Mouse (Mus musculus): ENCODE data around the gene Smpd3. TPM values are rescaled to one million over a fixed set of nuclear protein-coding genes. Genes with fewer than 3 reads are reported as not detected.

Smpd3 gene
- polyA plus RNA-seq, 1 experiment from 2014 or later, result 0.77 TPM

- Histone ChIP-seq H3K27me3 (ENCODE audit: control insufficient read depth, insufficient read depth, low read depth, low read length) (no peaks in the 10 kb centered on the region), H3K9me3 (replicated peaks; ENCODE audit: control insufficient read depth, low read length) (no peaks in the 10 kb centered on the region), H3K4me1 (ENCODE audit: control insufficient read depth, low read depth, low read length) (no peaks in the 10 kb centered on the region), H3K36me3 (ENCODE audit: control insufficient read depth, insufficient read depth) (no peaks in the 10 kb centered on the region; the same call in 1 of the 2 replicates), H3K27ac (ENCODE audit: low read length) (no peak overlapping the region), H3K4me2 (ENCODE audit: low read depth, low read length) (no peak overlapping the region), H3K4me3 (ENCODE audit: low read depth, low read length) (no peak overlapping the region), H3K9ac (ENCODE audit: low read depth, low read length) (no peak overlapping the region)
- WGBS (ENCODE audit: insufficient replicate concordance), result 76% methylated on average over 5 of the region's 5 CpGs
- no peak for ATAC-seq (ENCODE audit: low read depth)
Measured at GRCm38 (mm10) chr8:106237106-106237505, 100.7 kb downstream of the Smpd3 start.

- no peaks in the 10 kb centered on the region; the same call in none of the 2 replicates for H3K36me3 ChIP-seq (ENCODE audit: control insufficient read depth, insufficient read depth)
- H3K4me3 ChIP-seq (ENCODE audit: low read depth, low read length), result no peak overlapping the region
- no peak overlapping the region for H3K9ac ChIP-seq (ENCODE audit: low read depth, low read length)
- H3K4me1 ChIP-seq (ENCODE audit: control insufficient read depth, low read depth, low read length), result no peaks in the 10 kb centered on the region
- H3K27ac ChIP-seq (ENCODE audit: low read length), result no peak overlapping the region
- no peaks in the 10 kb centered on the region for H3K9me3 ChIP-seq (replicated peaks; ENCODE audit: control insufficient read depth, low read length)
- no peak for ATAC-seq (ENCODE audit: low read depth)
- no peaks in the 10 kb centered on the region for H3K27me3 ChIP-seq (ENCODE audit: control insufficient read depth, insufficient read depth, low read depth, low read length)
- H3K4me2 ChIP-seq (ENCODE audit: low read depth, low read length), result no peak overlapping the region
- WGBS (ENCODE audit: insufficient replicate concordance), result 84% methylated on average over 17 of the region's 17 CpGs
Measured at GRCm38 (mm10) chr8:106234567-106235261, 103.1 kb downstream of the Smpd3 start.

DNA sequence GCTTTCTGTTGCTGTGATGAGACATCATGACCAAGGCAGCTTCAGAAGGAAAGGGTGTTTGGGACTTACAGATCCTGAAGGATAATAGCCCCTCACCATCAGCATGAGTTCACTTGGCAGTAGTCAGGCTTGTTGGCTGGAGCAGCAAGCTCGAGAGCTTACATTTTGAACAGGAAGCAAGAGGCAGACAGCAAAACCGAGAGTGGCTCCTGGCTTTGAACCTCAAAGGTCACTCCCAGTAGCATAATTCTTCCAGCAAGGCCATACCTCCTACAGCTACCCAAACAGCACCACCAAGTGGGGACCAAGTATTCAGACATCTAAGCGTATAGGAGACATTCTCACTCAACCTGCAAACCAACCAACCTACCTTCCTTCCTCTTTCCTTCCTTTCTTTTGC, 105.0 kb downstream of the Smpd3 start:
- Histone ChIP-seq H3K27ac (ENCODE audit: low read length) (no peak overlapping the region), H3K9me3 (replicated peaks; ENCODE audit: control insufficient read depth, low read length) (no peaks in the 10 kb centered on the region), H3K27me3 (ENCODE audit: control insufficient read depth, insufficient read depth, low read depth, low read length) (no peaks in the 10 kb centered on the region), H3K9ac (ENCODE audit: low read depth, low read length) (no peak overlapping the region), H3K4me1 (ENCODE audit: control insufficient read depth, low read depth, low read length) (no peaks in the 10 kb centered on the region), H3K36me3 (ENCODE audit: control insufficient read depth, insufficient read depth) (no peaks in the 10 kb centered on the region; the same call in none of the 2 replicates), H3K4me2 (ENCODE audit: low read depth, low read length) (no peak overlapping the region), H3K4me3 (ENCODE audit: low read depth, low read length) (no peak overlapping the region)
- ATAC-seq (ENCODE audit: low read depth), result no peak
- WGBS (ENCODE audit: insufficient replicate concordance), result 64% methylated on average over 3 of the region's 3 CpGs

- Histone ChIP-seq H3K27ac (ENCODE audit: low read length) (no peak overlapping the region), H3K4me2 (ENCODE audit: low read depth, low read length) (no peak overlapping the region), H3K27me3 (ENCODE audit: control insufficient read depth, insufficient read depth, low read depth, low read length) (no peaks in the 10 kb centered on the region), H3K36me3 (ENCODE audit: control insufficient read depth, insufficient read depth) (no peaks in the 10 kb centered on the region; the same call in none of the 2 replicates), H3K4me3 (ENCODE audit: low read depth, low read length) (no peak overlapping the region), H3K4me1 (ENCODE audit: control insufficient read depth, low read depth, low read length) (no peaks in the 10 kb centered on the region), H3K9me3 (replicated peaks; ENCODE audit: control insufficient read depth, low read length) (no peaks in the 10 kb centered on the region), H3K9ac (ENCODE audit: low read depth, low read length) (no peak overlapping the region)
- no peak for ATAC-seq (ENCODE audit: low read depth)
- 73% methylated on average over 7 of the region's 7 CpGs for WGBS (ENCODE audit: insufficient replicate concordance)
Measured at GRCm38 (mm10) chr8:106231536-106231935, 106.3 kb downstream of the Smpd3 start.

DNA sequence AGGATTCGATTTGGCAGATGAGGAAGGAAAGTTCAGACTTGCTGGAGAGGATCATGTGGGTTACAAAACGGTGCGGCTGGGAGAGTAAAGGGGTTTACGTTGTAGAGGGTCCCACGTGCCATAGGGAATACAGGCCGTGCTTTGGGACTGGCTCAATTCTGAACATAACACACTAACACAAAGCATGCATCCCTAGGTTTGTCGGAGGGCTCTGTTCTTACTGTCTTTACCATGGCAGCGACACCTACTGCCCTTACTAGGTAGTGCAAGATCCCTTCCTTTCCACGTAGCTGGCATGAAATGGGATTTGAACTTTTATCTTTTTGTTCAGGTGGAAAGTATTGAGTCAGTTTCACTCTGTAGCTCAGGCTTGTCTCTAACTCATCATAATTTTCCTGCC, 111.2 kb downstream of the Smpd3 start:
- no peak overlapping the region for H3K4me3 ChIP-seq (ENCODE audit: low read depth, low read length)
- no peaks in the 10 kb centered on the region for H3K9me3 ChIP-seq (replicated peaks; ENCODE audit: control insufficient read depth, low read length)
- H3K4me2 ChIP-seq (ENCODE audit: low read depth, low read length), result no peak overlapping the region
- no peaks in the 10 kb centered on the region; the same call in 1 of the 2 replicates for H3K36me3 ChIP-seq (ENCODE audit: control insufficient read depth, insufficient read depth)
- no peak for ATAC-seq (ENCODE audit: low read depth)
- no peak overlapping the region for H3K9ac ChIP-seq (ENCODE audit: low read depth, low read length)
- WGBS (ENCODE audit: insufficient replicate concordance), result 39% methylated on average over 9 of the region's 9 CpGs
- H3K27ac ChIP-seq (ENCODE audit: low read length), result no peak overlapping the region
- no peaks in the 10 kb centered on the region for H3K27me3 ChIP-seq (ENCODE audit: control insufficient read depth, insufficient read depth, low read depth, low read length)
- H3K4me1 ChIP-seq (ENCODE audit: control insufficient read depth, low read depth, low read length), result no peaks in the 10 kb centered on the region

- Histone ChIP-seq H3K9me3 (replicated peaks; ENCODE audit: control insufficient read depth, low read length) (no peaks in the 10 kb centered on the region), H3K27me3 (ENCODE audit: control insufficient read depth, insufficient read depth, low read depth, low read length) (no peaks in the 10 kb centered on the region), H3K36me3 (ENCODE audit: control insufficient read depth, insufficient read depth) (no peaks in the 10 kb centered on the region; the same call in 1 of the 2 replicates), H3K27ac (ENCODE audit: low read length) (no peak overlapping the region), H3K9ac (ENCODE audit: low read depth, low read length) (no peak overlapping the region), H3K4me2 (ENCODE audit: low read depth, low read length) (no peak overlapping the region), H3K4me3 (ENCODE audit: low read depth, low read length) (no peak overlapping the region), H3K4me1 (ENCODE audit: control insufficient read depth, low read depth, low read length) (no peaks in the 10 kb centered on the region)
- WGBS (ENCODE audit: insufficient replicate concordance), result 76% methylated on average over 3 of the region's 3 CpGs
- no peak for ATAC-seq (ENCODE audit: low read depth)
Measured at GRCm38 (mm10) chr8:106219620-106220019, 118.2 kb downstream of the Smpd3 start.

- ATAC-seq (ENCODE audit: low read depth), result no peak
- 0 out of 2 replicates have a peak, but pooled peaks cover 5% of the 10 kb centered on the region for H3K36me3 ChIP-seq (ENCODE audit: control insufficient read depth, insufficient read depth)
Measured at GRCm38 (mm10) chr8:106213959-106214358, 123.8 kb downstream of the Smpd3 start.

GRCm38 (mm10) chr8:106211421-106211820, 126.4 kb downstream of the Smpd3 start:
- Histone ChIP-seq H3K4me3 (ENCODE audit: low read depth, low read length) (peak overlapping the region; percentile 93), H3K9me3 (replicated peaks; ENCODE audit: control insufficient read depth, low read length) (no peaks in the 10 kb centered on the region), H3K4me1 (ENCODE audit: control insufficient read depth, low read depth, low read length) (peaks cover 12% of the 10 kb centered on the region), H3K9ac (ENCODE audit: low read depth, low read length) (peak overlapping the region; percentile 94), H3K27me3 (ENCODE audit: control insufficient read depth, insufficient read depth, low read depth, low read length) (no peaks in the 10 kb centered on the region), H3K27ac (ENCODE audit: low read length) (peak overlapping the region; percentile 90), H3K36me3 (ENCODE audit: control insufficient read depth, insufficient read depth) (peaks cover 5% of the 10 kb centered on the region; the same call in 1 of the 2 replicates), H3K4me2 (ENCODE audit: low read depth, low read length) (peak overlapping the region; percentile 84)
- ATAC-seq (ENCODE audit: low read depth), result no peak
- 2% methylated on average over 13 of the region's 13 CpGs for WGBS (ENCODE audit: insufficient replicate concordance)

More at GRCm38 (mm10) chr8:106213959-106214358, 123.8 kb downstream of the Smpd3 start:
- Histone ChIP-seq H3K4me2 (ENCODE audit: low read depth, low read length) (no peak overlapping the region), H3K9ac (ENCODE audit: low read depth, low read length) (no peak overlapping the region), H3K27ac (ENCODE audit: low read length) (no peak overlapping the region), H3K27me3 (ENCODE audit: control insufficient read depth, insufficient read depth, low read depth, low read length) (no peaks in the 10 kb centered on the region), H3K4me3 (ENCODE audit: low read depth, low read length) (no peak overlapping the region), H3K4me1 (ENCODE audit: control insufficient read depth, low read depth, low read length) (peaks cover 12% of the 10 kb centered on the region), H3K9me3 (replicated peaks; ENCODE audit: control insufficient read depth, low read length) (no peaks in the 10 kb centered on the region)
- 83% methylated on average over 3 of the region's 3 CpGs for WGBS (ENCODE audit: insufficient replicate concordance)

DNA sequence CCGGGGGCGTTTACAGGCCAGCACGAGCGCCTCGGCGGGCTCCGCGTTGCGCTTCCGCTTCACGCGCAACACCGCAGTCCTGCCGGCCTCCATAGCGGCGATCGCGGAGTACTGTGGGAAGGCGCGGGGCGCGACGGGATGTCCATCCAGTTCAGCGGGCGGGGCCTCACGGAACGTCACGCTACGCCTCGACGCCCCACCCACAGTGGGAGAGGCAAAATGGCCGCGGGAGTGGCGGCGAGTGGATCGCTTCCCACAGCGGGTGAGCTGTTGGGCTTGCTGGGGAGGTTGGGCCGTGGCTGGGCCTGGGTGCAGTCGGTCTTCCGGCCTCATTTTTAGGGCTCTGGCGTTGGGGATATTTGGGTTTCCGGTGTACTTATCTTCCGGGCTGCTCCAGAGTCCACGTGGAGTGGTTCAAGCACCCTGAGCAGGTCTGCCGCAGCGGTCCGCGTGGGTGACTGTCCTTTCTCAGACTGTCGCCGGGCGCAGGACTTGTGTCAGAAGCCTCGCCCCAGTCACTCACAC, 126.9 kb downstream of the Smpd3 start, which contains the start of the genes Slc7a6os and Prmt7:
Gene Slc7a6os (minus strand): TSS at position 115 of the 525 bp plus-strand sequence.
Gene Prmt7 (plus strand): TSS at position 116 of the 525 bp plus-strand sequence.
- peak; percentile 99 for ATAC-seq (ENCODE audit: low read depth)
- WGBS (ENCODE audit: insufficient replicate concordance), result under 1% methylated on average over 52 of the region's 52 CpGs
- Histone ChIP-seq H3K9ac (ENCODE audit: low read depth, low read length) (peak within 1 kb of the TSS; percentile 94), H3K27ac (ENCODE audit: low read length) (peak within 1 kb of the TSS; percentile 90), H3K27me3 (ENCODE audit: control insufficient read depth, insufficient read depth, low read depth, low read length) (no peaks in the 10 kb centered on the region), H3K4me3 (ENCODE audit: low read depth, low read length) (peak within 1 kb of the TSS; percentile 93), H3K9me3 (replicated peaks; ENCODE audit: control insufficient read depth, low read length) (no peaks in the 10 kb centered on the region), H3K4me1 (ENCODE audit: control insufficient read depth, low read depth, low read length) (peaks cover 12% of the 10 kb centered on the region), H3K36me3 (ENCODE audit: control insufficient read depth, insufficient read depth) (peaks cover 5% of the 10 kb centered on the region; the same call in 1 of the 2 replicates), H3K4me2 (ENCODE audit: low read depth, low read length) (peak within 1 kb of the TSS; percentile 84)
